Mouse (Mus musculus): ENCODE results near the gene Hsd17b12.

Gene Hsd17b12

DNA sequence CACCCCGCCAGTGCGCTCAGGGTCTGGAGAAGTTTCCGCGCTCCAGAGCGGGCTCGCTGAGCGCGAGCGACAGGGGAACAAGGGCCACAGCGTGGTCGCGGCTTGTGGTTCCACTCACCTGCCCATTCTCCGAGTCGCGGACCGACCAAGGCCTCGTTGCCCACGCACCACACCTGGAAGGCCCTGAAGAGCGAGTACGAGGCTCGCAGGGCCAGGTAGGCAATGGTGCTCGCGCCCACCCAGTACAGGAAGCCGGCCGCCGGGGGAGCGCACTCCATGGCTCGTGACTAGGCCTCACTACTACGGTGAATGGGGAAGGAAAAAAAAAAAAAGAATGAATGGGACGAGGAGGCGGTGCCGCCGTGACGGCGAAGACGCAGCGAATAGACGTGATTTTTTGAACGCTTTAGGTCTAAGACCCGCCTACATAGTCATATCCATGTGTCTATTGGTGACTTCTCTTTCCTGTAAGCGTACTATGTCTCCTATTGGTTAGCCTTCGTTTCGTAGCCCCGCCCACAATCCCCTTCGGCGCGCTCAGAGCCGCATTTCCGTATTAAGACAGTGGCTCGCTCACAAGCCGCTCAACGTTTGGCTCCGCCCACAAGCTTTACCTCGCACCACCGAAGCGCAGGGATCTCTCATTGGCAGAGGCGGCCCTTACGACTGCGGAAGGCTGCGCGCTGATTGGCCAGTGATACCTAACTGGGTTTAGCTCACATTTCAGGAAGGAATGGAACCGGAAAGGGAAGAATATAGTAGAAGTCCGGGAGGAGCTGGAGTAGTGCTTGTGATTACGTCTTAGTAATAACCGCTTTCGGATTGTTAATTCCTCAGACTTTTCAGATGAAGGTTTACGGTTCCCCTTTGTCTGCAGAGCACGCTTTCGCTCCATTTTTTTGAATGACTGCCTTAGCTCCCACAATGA lies at the start of gene Hsd17b12:
Gene Hsd17b12, minus strand, starts transcription at position 373 of the 928 bp plus-strand sequence.
- DNase-seq (ENCODE audit: low spot score in 2 of 2), result peak; percentile 99 to 100

GRCm38 (mm10) chr2:94184906-94185305 lies 27.1 kb upstream of the Hsd17b12 start:
- DNase-seq (ENCODE audit: low spot score in 2 of 2), result peak in 1 of 2 experiments; percentile 10

DNA sequence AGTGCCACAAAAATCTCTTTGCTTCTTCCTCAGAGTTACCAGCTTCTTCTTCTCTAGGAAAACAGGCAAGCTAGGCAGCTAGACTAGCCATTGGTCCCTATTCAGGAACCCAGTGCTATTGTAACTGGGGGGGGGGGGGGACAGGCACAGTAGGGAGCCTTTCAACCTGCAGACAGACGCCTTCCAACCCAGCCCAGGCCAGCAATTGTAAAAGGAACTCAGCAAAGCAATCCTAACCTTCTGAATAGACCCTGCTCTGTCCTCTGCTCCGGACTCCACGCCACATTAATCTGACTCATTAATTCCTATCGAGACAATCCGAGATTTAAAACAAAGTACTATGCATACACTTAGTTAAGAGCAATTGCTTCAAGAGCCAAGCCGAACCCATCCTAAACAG lies 26.4 kb upstream of the Hsd17b12 start:
- DNase-seq (ENCODE audit: low spot score in 2 of 2), result no peak

- DNase-seq (ENCODE audit: low spot score in 2 of 2), result no peak
Measured at GRCm38 (mm10) chr2:94179030-94179407, 21.3 kb upstream of the Hsd17b12 start.

DNA sequence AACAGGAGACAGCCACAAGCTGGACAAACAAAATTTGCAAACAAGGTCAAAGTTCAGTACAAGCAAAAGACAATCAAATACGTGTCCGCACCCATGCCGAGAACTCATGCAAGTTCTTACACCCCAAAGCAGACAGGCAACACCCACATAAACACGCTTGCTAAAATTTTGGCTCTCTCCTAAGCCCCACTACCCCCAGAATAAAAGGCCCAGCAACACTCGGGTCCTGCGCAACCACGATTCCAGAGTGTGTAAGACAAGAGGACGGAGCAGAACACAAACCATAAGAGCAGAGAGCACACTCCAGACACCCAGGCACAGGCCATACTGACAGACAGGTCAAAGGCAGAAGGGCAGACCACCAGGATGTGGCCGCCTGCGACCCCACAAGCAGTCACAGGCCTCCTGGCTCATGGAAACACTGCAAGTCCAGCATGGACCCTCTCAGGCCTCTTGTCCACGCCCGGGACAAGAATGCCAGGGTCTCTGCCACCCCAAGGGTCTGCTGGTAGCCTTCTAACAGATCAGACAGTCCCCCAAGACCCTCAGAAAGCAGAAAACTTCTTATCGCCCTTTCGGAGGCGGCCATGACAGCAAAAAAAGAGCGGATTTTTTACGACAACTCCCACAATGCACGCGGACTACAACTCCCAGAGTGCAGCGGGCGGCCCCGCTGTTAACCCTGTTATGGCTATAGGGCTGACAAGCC lies 20.7 kb upstream of the Hsd17b12 start:
- DNase-seq (ENCODE audit: low spot score in 2 of 2), result peak; percentile 93 to 95

GRCm38 (mm10) chr2:94177294-94177693 lies 19.5 kb upstream of the Hsd17b12 start:
- no peak for DNase-seq (ENCODE audit: low spot score in 2 of 2)

DNA sequence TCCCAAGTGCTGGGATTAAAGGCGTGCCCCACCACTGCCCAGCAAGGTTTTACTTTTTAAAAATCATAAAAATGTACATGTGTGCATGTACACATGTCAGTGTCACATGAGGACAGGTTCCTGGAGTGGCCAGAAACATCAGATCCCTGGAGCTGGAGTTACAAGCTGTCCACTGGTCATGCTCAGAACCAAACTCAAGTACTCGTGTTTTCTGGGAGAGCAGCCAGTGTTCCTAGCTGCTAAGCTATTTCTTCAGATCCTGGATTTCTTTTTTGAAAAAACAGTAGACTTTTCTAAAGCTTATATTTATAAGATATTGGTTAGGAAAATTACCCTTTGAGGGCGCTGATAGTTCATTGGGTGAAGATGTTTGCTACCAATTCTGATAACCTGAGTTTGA lies 18.6 kb upstream of the Hsd17b12 start:
- no peak for DNase-seq (ENCODE audit: low spot score in 2 of 2)

- DNase-seq (ENCODE audit: low spot score in 2 of 2), result no peak
Measured at GRCm38 (mm10) chr2:94173549-94173948, 15.8 kb upstream of the Hsd17b12 start.

- no peak for DNase-seq (ENCODE audit: low spot score in 2 of 2)
Measured at GRCm38 (mm10) chr2:94163207-94163606, 5.4 kb upstream of the Hsd17b12 start.

DNA sequence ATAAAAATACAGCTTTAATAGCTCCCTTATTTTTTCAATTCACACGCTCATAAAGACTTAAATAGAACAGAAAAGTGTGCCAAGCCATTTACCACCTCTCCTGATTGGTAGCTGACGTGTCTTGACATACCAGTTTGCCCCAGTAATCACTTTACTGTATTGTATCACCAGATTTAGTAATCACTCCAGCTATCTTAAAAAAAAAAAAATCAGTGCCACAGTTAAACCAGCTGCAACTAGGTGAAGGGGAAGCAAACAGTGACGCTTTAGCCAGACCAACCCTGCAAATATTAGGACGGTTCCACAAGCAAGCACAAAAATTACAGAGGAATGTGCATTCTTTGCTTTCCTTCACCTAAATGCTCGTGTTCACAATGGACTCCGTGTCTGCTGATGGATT lies 4.4 kb upstream of the Hsd17b12 start:
- no peak for DNase-seq (ENCODE audit: low spot score in 2 of 2)

GRCm38 (mm10) chr2:94158520-94158884 lies 738 bp upstream of the Hsd17b12 start:
- DNase-seq (ENCODE audit: low spot score in 2 of 2), result no peak

DNA sequence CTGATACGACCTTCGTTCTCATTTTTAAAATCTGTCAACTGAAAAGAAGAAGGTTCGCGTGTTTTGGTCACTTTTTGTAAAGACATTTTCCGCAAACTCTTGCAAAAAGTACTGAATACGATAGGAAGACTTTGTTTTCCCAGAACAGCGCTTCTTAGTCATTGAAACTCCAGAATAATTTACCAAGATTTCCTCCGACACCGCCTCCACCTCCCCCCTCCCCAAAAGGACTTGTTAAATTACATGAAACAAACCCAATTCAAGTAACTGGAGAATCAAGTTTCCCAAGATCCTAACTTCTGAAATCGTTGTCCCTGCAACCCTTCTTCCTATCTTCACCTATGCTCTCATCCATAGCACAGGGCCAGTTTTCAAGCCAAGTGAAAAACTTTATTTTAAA lies 713 bp downstream of the Hsd17b12 start:
- DNase-seq (ENCODE audit: low spot score in 2 of 2), result no peak

DNA sequence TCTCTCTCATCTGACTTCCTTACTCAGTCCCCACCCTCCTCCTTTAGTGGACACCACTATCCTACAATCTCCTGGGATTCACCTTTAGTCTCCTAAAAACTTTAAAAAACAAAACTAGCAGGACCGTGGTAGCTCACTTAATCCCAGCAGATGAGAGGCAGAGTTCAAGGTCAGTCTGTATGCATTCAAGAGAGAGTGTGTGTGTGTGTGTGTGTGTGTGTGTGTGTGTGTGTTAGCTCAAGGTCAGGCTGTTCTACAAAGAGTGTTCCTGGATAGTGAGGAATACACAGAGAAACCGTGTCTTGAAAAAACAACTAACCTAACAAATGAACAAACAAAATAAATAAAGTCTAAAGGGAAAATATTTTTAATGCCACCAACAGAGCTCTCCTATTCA lies 12.6 kb downstream of the Hsd17b12 start:
- no peak for DNase-seq (ENCODE audit: low spot score in 2 of 2)

GRCm38 (mm10) chr2:94144520-94145145 lies 13.1 kb downstream of the Hsd17b12 start:
- DNase-seq (ENCODE audit: low spot score in 2 of 2), result no peak

GRCm38 (mm10) chr2:94141293-94141692 lies 16.5 kb downstream of the Hsd17b12 start:
- no peak for DNase-seq (ENCODE audit: low spot score in 2 of 2)

GRCm38 (mm10) chr2:94138469-94139390 lies 19.0 kb downstream of the Hsd17b12 start:
- peak in 1 of 2 experiments; percentile 35 for DNase-seq (ENCODE audit: low spot score in 2 of 2)

DNA sequence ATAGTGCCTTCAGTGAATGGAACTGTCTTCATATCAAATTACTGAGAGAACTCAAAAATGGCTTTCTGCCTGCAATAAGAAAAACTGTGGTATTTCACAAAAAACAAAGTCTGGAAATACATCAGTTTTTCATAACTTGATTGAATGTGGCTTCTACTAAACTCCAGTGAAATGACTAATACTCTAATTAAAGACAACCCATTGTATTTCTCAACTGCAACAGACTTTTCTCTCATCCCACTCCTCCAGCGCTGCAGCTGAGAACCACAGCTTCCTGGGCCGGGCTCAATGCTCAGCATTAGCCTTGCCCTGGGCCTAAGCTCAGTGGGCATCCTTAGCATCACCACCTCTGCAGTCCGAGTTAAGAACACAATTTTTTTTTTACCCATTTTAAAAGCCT lies 20.9 kb downstream of the Hsd17b12 start:
- DNase-seq (ENCODE audit: low spot score in 2 of 2), result no peak

DNA sequence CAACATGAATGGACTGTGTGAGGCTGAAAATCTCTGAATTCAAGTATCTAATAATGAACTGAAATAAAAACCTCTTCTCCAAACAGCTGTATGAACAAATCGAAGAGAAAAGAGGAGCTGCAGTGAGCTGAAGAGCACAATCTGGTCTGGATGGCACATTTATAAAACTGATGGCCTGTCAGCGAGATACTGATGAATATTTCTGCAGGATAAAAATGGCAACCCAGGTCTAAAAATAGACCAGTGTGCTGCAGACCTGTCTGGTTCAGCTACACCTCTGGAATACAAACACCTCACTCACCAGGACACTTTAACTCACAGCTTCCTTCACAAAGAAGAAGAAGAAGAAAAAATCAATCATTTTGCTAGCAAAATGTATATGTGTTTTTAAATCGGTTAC lies 29.3 kb downstream of the Hsd17b12 start:
- DNase-seq (ENCODE audit: low spot score in 2 of 2), result no peak

- peak; percentile 44 for DNase-seq (ENCODE audit: low spot score in 2 of 2)
Measured at GRCm38 (mm10) chr2:94122182-94123041, 35.4 kb downstream of the Hsd17b12 start.

DNA sequence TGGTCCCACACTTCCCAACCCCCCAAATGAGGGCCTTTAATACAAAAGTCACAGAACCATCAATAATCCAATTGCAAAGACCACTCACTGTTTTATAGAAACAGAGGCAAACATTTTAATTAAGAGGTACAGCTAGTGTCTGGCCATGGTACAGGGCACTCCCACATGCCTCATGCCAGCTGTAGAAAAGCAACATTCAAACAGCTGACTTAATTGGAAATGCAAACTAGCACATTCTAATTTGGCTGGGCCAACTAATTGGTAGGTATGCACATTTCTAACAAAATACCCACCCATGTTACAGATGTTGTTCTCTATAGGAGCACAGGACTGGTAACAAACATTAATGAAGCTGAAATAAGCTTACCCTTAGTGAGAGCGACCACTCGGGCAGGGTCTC lies 54.0 kb downstream of the Hsd17b12 start:
- no peak for DNase-seq (ENCODE audit: low spot score in 2 of 2)
